Mouse (Mus musculus) layer of hippocampus, adult 2 months (tissue): ENCODE measurements around the gene Elf5. TPM values are rescaled to one million over a fixed set of nuclear protein-coding genes. Genes with fewer than 3 reads are reported as not detected.

Experiments
- DNase-seq, 2 experiments: peaks; one replicate each; pipeline ENCODE4 v3.0.0; 2022; ENCODE audit warnings: low spot score in 2 of 2
- H3K27ac ChIP-seq: fragments of 200-600 bp; 2 replicates; pipeline ENCODE4 v1.8.1; 2022
- H3K4me3 ChIP-seq: fragments of 200-600 bp; 2 replicates; pipeline ENCODE4 v1.8.1; 2022; ENCODE audit warnings: mild to moderate bottlenecking
- CTCF ChIP-seq: fragments of 200-600 bp; conservative IDR thresholded peaks from 2 replicates; pipeline ENCODE4 v1.8.1; 2022; ENCODE audit warnings: antibody characterized with exemption, mild to moderate bottlenecking, moderate library complexity
- total RNA-seq, 2 experiments: library from RNA; stranded (reverse); gene quantifications; 2 replicates each; pipeline ENCODE4 v1.2.3; 2021

Elf5 gene
- total RNA-seq, 2 experiments from 2014 or later, result 1.1 to 1.4 TPM

DNA sequence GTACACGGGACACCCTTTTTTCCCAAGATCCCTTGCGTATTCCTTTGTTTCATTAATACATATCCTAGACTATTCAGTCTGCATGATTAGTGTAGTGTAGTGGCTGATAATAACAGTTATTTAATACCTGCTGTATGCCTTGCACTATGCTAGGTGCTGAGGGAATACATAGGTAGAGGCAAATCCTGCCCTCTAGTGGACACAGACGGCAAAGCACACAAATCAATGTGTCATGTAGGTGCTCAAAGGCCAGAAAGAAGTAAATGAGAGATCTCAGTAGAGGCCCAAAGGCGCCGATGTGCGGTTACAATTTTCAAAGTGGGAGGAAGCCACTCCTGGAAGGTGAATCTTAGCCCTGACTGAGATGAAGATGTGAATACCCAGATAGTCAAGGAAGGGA is 34.3 kb downstream of the Elf5 start:
- Histone ChIP-seq H3K27ac (no peak overlapping the region), H3K4me3 (no peak overlapping the region)
- peak; percentile 32 to 49 for DNase-seq
- peak; percentile 92 for TF ChIP-seq CTCF

DNA sequence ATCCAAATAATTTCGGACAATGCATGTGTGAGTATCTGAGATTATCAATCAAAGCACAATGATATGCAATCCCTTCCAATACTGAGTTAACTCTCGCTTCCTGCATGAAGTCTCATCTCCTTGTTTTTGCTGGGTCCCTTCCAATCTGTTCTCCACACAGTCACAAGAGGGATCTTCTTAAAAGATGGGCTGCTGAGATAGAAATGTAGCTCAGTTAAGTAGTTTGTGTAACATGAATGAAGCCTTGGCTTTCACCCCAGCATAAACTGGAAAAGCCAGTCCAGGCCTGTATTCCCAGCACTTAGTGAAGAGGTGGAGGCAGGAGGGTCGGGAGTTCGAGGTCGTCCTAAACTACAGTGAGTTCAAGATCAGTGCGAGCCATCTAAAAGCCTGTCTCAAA is 34.8 kb downstream of the Elf5 start:
- TF ChIP-seq CTCF, result no peak
- Histone ChIP-seq H3K4me3 (no peak overlapping the region), H3K27ac (no peak overlapping the region)
- no peak for DNase-seq

DNA sequence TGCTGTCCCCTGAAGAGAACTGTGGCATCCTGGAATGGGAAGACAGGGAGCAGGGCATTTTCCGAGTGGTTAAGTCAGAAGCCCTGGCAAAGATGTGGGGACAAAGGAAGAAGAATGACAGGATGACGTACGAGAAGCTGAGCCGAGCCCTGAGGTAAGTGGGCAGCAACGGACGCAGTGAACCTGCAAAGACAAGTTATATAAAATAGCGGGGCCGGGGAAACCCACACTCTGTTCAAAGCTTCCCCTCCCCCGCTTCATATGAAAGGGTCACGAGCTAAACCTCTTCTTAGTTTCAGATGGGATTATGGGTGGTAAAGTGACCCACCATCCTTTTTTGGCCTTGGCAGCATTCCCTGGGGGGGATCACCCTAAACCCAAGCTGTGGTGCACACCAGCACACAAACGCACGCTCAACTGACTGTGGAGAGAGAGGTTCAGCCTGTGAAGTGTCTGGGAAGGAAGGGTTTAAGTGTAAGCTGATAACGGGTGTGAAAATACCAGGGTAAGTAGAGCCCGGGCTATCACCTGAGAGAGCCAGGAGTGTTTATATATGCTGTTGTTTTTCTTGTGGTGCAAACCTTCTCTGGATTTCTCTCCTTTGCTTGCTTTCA is 37.6 kb downstream of the Elf5 start:
- TF ChIP-seq CTCF, result no peak
- no peak for DNase-seq
- Histone ChIP-seq H3K27ac (no peak overlapping the region), H3K4me3 (no peak overlapping the region)

DNA sequence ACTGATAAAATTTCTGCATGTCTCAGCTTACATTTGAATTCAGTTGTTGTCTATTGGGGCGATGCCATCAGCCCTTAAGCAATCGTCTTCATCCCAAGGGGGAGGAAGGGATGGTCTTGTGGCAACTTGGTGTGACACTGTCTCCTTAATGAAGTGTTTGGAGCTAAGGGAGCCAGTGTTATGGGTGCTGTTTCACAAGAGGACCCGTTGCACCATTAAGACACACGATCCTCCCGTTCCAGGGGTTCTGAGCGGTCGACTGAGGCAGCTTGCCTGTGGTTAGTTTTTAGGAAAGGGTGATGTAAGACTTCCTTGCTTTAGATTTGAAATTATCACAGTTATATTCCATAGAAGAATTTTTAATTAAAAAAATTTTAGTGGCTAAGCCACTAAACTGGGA is 38.3 kb downstream of the Elf5 start:
- no peak for TF ChIP-seq CTCF
- Histone ChIP-seq H3K4me3 (no peak overlapping the region), H3K27ac (no peak overlapping the region)
- no peak for DNase-seq

DNA sequence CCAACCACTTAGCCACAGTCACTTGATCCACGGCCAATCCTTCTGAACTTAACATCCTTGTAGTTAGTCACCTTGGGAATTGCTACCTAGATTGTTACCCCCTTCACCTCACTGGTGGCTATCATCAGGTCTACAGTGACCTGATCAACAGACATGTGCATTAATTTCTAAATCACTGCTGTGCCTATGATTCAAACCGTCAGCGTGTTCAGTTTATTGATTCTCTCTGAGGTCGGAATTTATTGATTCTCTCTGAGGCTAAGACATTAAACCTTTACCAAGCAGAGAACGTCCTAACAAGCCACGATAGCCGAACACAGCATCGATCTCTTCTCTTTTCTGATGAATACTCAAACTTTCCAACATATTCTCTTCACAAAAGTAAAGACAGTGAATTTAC is 38.8 kb downstream of the Elf5 start:
- Histone ChIP-seq H3K27ac (no peak overlapping the region), H3K4me3 (no peak overlapping the region)
- DNase-seq, result no peak
- TF ChIP-seq CTCF, result no peak

DNA sequence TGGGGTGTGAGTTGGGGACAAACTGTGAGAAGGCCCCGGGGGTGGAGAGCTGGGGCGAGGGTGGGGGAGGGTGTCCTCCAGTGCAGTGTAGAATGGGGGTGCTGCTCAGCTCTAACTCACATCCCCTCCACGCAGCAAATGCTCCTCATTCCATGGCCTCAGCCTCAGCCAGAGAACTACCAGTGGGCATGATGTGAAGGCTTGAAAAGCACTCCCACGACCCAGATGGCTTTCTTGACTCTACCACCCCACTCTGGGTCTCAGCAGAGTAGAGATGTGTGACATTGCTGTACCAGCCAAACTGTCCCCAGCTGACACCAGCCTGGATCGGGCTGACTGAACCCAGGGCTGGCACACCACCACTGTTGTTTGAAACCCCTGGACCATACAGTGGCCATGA is 41.1 kb downstream of the Elf5 start:
- H3K4me3 ChIP-seq, result no peak overlapping the region
- peak in 1 of 2 experiments; percentile 32 for DNase-seq
- TF ChIP-seq CTCF, result no peak
- H3K27ac ChIP-seq, result no peak overlapping the region; the same call in 1 of the 2 replicates

DNA sequence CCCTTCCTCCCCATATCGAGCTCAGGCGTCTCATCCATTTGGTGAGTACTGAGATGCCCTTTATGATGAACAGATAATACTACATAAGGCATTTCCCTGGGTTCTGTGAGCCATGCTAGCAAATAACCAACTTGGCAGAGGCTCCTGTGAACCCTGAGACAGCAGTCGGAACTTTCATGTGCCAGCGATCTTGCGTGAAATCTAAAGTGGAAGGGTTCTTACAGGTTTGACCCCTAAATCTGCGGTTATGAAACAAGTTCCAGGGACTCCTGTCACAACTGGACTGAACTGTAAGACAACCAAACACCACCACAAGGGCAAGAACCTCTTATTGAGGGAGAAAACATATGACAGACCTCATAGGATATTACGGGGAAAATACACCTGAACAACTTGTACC is 44.3 kb downstream of the Elf5 start:
- Histone ChIP-seq H3K4me3 (no peak overlapping the region), H3K27ac (no peak overlapping the region)
- TF ChIP-seq CTCF, result no peak
- no peak for DNase-seq

DNA sequence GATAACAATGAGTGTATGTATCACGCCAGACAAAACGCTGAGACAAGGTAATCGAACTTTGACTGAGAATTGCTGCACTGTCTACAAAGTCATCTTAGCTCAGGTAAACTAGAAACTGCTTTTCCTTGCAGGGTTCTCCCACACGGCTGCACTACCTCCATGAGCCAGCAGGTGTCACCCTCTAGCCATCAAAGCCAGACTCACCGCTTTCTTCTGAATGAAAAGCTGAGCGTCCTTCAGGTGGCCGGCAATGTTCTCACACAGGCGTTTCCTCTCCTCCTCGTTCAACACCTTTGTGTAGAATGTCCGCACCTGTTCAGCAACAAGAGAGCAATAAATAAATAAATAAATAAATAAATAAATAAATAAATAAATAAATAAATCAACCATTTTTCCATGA is 45.2 kb downstream of the Elf5 start:
- no peak overlapping the region for H3K4me3 ChIP-seq
- peak; percentile 75 to 92 for DNase-seq
- H3K27ac ChIP-seq, result no peak overlapping the region
- peak; percentile 99 for TF ChIP-seq CTCF

DNA sequence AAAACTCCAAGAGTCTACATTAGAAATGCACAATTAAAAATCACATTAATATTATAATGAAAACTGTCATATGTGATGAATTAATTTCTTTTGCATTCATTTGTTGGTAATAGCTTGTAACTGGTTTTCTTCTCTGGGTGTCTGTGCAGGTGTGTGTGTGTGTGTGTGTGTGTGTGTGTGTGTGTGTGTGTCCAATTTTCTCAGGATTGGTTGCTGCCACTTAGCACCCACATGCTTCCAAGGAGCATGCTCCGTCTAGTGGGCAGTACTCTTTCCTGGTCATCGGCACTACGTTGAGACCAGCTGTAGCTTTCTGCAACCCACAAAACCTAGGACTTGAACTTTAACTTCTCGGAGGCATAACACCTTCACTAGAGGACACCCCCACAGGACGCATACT is 45.6 kb downstream of the Elf5 start:
- Histone ChIP-seq H3K4me3 (no peak overlapping the region), H3K27ac (no peak overlapping the region)
- DNase-seq, result no peak
- no peak for TF ChIP-seq CTCF

DNA sequence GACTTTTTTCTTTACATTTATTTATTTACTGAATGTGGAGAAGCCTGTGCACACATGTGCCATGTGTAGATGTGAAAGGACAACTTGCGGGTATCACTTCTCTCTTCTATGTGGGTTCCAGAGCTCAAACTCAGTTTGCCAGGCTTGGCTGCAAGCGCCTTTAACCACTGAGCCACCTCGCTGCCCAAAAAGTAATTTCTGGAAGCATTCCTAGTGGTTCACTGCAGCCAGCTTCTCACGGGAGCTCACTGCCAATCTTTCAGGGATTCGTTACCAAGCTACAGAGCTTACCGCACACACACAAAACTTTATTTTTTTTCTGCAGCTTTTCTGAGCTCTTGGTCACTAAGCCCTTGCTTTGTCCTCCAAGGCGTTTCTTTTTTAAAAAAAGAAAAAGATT is 46.1 kb downstream of the Elf5 start:
- no peak for TF ChIP-seq CTCF
- peak; percentile 40 to 49 for DNase-seq
- Histone ChIP-seq H3K27ac (no peak overlapping the region), H3K4me3 (no peak overlapping the region)

DNA sequence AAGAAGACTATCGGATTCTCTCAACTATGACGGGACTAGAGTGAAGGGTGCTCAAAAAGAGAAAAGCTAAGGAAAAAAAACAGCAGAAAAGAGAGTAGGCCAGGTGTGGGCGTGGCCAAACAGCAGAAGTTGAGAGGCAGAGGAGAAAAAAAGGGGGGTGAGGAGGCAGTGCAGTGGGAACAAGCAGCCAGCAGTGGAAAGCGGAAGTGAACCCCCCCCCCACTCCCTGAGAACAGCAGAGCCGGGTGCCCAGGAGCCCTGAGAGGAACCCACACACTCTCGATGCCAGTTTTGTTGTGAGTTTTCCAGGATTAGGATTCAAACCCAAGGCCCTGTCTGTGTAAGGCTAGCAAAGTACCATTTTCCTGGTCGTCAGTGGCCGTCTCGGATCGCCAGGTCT is 47.6 kb downstream of the Elf5 start:
- Histone ChIP-seq H3K27ac (no peak overlapping the region), H3K4me3 (no peak overlapping the region)
- no peak for TF ChIP-seq CTCF
- DNase-seq, result no peak

DNA sequence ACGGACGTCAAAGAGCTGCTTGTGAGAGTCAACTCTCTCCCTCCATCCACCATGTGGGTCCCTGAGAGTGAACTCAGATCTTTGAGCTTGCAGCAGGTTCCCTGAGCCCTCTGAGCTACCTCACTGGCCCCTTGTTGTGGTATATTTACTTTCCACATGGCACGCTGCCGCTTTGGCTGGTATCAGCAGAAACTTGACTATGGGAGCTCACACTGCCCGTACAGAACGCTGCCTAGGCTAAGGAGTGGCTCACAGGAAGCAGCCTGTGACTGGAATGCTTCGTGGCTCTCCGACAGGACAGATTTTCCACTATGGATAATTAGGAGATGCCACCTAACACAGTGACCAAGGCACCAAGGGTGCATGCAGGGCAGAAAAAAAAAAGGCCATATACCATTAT is 49.7 kb downstream of the Elf5 start:
- Histone ChIP-seq H3K4me3 (no peak overlapping the region), H3K27ac (no peak overlapping the region)
- no peak for TF ChIP-seq CTCF
- DNase-seq, result no peak

DNA sequence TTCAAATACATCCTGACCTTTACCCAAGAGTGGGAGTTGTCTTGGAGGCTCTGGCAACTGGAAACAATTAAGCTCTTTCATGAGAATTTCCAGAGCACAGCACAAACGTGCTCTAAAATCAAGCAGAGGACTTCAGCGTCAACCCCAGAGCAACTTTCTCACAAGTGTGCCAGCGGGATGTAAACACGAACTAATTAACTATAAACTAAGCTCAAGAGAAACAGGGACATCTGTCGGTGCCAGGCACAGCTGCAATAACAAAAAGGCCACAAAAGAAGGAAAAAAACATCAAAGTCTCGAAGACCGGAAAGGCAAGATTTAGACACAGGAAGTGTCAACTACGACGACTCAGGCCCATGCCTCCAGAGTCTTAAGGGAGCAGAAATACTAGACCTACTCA is 50.3 kb downstream of the Elf5 start:
- TF ChIP-seq CTCF, result no peak
- H3K27ac ChIP-seq, result peak overlapping the region; percentile 0; the same call in 1 of the 2 replicates
- DNase-seq, result no peak
- H3K4me3 ChIP-seq, result no peak overlapping the region

DNA sequence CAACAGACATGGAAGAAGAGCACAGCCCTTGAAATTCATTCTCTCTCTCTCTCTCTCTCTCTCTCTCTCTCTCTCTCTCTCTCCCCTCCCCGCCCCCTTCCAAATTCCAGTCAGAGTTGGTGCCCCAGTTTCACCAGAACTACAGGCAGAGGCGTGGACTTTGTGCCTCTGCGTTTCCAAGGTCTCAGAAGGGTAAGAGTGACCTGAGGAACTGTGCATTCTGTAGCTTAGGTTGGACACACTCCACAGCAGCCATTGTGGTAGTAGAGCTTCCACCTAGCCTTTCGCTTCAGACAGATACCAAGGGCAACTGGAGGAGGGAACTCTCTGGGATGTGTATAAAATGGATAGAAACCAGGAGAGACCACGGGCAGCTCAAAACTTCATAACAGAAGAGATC is 51.3 kb downstream of the Elf5 start:
- TF ChIP-seq CTCF, result no peak
- DNase-seq, result no peak

DNA sequence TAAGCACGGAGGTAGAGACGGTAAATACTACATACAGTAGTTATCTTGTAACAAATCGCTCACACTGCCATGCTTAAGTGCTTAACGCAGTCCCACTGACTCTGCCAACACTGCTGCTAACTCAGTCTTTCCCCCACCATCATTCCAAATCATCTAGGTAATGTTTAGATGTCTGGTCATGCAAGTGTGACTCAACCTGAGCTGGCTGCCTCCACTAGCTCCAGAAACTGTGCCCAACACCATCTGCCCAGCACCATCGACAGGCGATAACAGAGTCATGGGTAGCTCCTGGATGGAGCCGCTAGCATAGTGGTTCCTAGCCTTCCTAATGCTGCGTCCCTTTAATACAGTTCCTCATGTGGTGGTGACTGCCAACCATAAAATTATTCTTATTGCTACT is 53.0 kb downstream of the Elf5 start:
- TF ChIP-seq CTCF, result no peak
- DNase-seq, result no peak
- no peak overlapping the region for H3K4me3 ChIP-seq
- H3K27ac ChIP-seq, result no peak overlapping the region

More for the DNA sequence above, 51.3 kb downstream of the Elf5 start:
- Histone ChIP-seq H3K27ac (no peak overlapping the region), H3K4me3 (no peak overlapping the region)
